ENCODE assay signal across 20 mouse cellular contexts in the genomic region with DNA sequence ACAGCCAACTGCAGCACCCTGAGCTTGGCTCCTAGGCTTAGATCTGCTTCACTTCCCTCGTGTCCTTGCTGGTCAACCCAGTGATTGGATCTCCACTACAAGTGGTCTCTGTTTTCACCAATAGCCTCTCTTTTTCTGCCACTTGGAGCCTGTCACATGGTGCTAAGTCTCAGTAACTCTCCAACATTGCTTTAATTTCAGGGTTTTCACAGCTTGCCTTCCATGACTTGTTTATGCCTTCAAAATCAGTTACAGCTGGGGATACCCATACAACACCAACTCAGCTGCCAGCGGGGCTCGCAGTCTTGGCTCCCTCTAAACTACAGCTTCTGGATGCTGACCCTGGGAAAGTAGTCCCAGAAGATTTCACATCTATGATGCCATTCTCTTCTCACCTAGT.
"Had no signal": no experiment of that assay in that cellular context is flagged by ENCODE, and none has a peak within 500 bp of the region (broad histone marks: within the 10 kb centered on the region; RNA-seq: fewer than 3 reads in every experiment).

No protein-coding gene starts in this region.

- H3K4me3 ChIP-seq: layer of hippocampus, adult 2 months; limb, embryonic 10.5 days; limb, embryonic 13.5 days; liver, embryonic 13.5 days; midbrain, embryonic 12.5 days; midbrain, embryonic 15.5 days; neural tube, embryonic 12.5 days; neural tube, embryonic 15.5 days; stomach, embryonic 15.5 days had no signal

- ATAC-seq: intestine, embryonic 16.5 days; midbrain, embryonic 15.5 days had no signal

- H3K36me3 ChIP-seq: limb, embryonic 10.5 days; limb, embryonic 13.5 days; liver, embryonic 13.5 days; midbrain, embryonic 12.5 days; midbrain, embryonic 15.5 days; neural tube, embryonic 12.5 days; neural tube, embryonic 15.5 days; stomach, embryonic 15.5 days had no signal

- DNase-seq: kidney, adult 18-20 months; kidney, adult 9 months; kidney, postnatal 14 days; kidney, postnatal 4 days; layer of hippocampus, adult 9-11 months; liver, embryonic 13.5 days; right cerebral cortex, adult 18-20 months; right cerebral cortex, postnatal 14 days; spleen, adult 18-20 months; thymus, postnatal 25 days had no signal

- H3K9ac ChIP-seq: limb, embryonic 13.5 days; liver, embryonic 13.5 days; midbrain, embryonic 12.5 days; midbrain, embryonic 15.5 days; neural tube, embryonic 12.5 days; neural tube, embryonic 15.5 days; stomach, embryonic 15.5 days had no signal

- H3K27me3 ChIP-seq: limb, embryonic 13.5 days; liver, embryonic 13.5 days; midbrain, embryonic 12.5 days; midbrain, embryonic 15.5 days; neural tube, embryonic 12.5 days; neural tube, embryonic 15.5 days; stomach, embryonic 15.5 days had no signal

- H3K9me3 ChIP-seq: limb, embryonic 10.5 days; limb, embryonic 13.5 days; liver, embryonic 13.5 days; midbrain, embryonic 12.5 days; midbrain, embryonic 15.5 days; neural tube, embryonic 12.5 days; neural tube, embryonic 15.5 days; stomach, embryonic 15.5 days had no signal

- H3K4me2 ChIP-seq: limb, embryonic 13.5 days; liver, embryonic 13.5 days; midbrain, embryonic 12.5 days; midbrain, embryonic 15.5 days; neural tube, embryonic 12.5 days; neural tube, embryonic 15.5 days; stomach, embryonic 15.5 days had no signal

- H3K4me1 ChIP-seq: limb, embryonic 13.5 days; liver, embryonic 13.5 days; midbrain, embryonic 12.5 days; midbrain, embryonic 15.5 days; neural tube, embryonic 12.5 days; neural tube, embryonic 15.5 days; stomach, embryonic 15.5 days had no signal

- H3K27ac ChIP-seq: layer of hippocampus, adult 2 months; limb, embryonic 10.5 days; limb, embryonic 13.5 days; liver, embryonic 13.5 days; macrophage; midbrain, embryonic 12.5 days; midbrain, embryonic 15.5 days; neural tube, embryonic 12.5 days; neural tube, embryonic 15.5 days; stomach, embryonic 15.5 days had no signal
